Mouse (Mus musculus) cerebellum, adult 2 months (tissue): ENCODE measurements at regions not wholly inside any gene's neighbourhood (a gene's known extent, or its start where the extent isn't known, plus 50 kb on each side); places are given as distances from the start of the nearest gene placed in this dataset.

Source experiments
- DNase-seq, 2 experiments: peaks; one replicate each; pipeline ENCODE4 v3.0.0; 2021
- H3K27ac ChIP-seq: fragments of 200-500 bp; 2 replicates; pipeline ENCODE4 v1.5.1; 2012; ENCODE audit warnings: low read length, control low read depth, inconsistent platforms; ENCODE audit not compliant: insufficient read depth
- H3K27me3 ChIP-seq: fragments of 200-500 bp; 2 replicates; pipeline ENCODE4 v1.6.1; 2012; ENCODE audit warnings: inconsistent platforms, mild to moderate bottlenecking, low read length, moderate library complexity; ENCODE audit not compliant: control insufficient read depth, insufficient read depth
- H3K4me1 ChIP-seq: fragments of 200-500 bp; 2 replicates; pipeline ENCODE4 v1.6.1; 2011; ENCODE audit warnings: low read length; ENCODE audit not compliant: control insufficient read depth, insufficient read depth
- H3K4me3 ChIP-seq: fragments of 200-500 bp; replicated peaks from 2 replicates; pipeline ENCODE3; 2011; ENCODE audit warnings: mild to moderate bottlenecking, low read depth, low read length, control low read depth; ENCODE audit not compliant: insufficient read depth
- CTCF ChIP-seq: fragments of 200-500 bp; IDR thresholded peaks from 2 replicates; pipeline ENCODE4 v1.5.1; 2011; ENCODE audit warnings: low read depth, mild to moderate bottlenecking, control low read depth, low read length, moderate library complexity, borderline replicate concordance; ENCODE audit not compliant: insufficient read depth
- POLR2A ChIP-seq: fragments of 200-500 bp; IDR thresholded peaks from 2 replicates; pipeline ENCODE4 v1.6.1; 2011; ENCODE audit warnings: low read length, control low read depth, borderline replicate concordance; ENCODE audit not compliant: insufficient read depth
- WGBS: fragments of 180-500 bp; shearing (Covaris S2); methylation state at CpG from one replicate; pipeline ENCODE4 v1.1.7; 2018; 5-methylcytosine and 5-hydroxymethylcytosine counted together

GRCm38 (mm10) chrX:98375437-98375836, 226.9 kb downstream of the Ar start:
- DNase-seq, result no peak
- Histone ChIP-seq H3K4me1 (no peaks in the 10 kb centered on the region), H3K27ac (no peak overlapping the region), H3K4me3 (no peak overlapping the region), H3K27me3 (no peaks in the 10 kb centered on the region)
- TF ChIP-seq CTCF (no peak), POLR2A (no peak)

GRCm38 (mm10) chrX:98380247-98380905, 231.8 kb downstream of the Ar start:
- Histone ChIP-seq H3K27ac (no peak overlapping the region), H3K4me1 (no peaks in the 10 kb centered on the region), H3K27me3 (no peaks in the 10 kb centered on the region), H3K4me3 (no peak overlapping the region)
- 12% methylated on average over 7 of the region's 7 CpGs for WGBS
- no peak for TF ChIP-seq POLR2A
- TF ChIP-seq CTCF, result no peak
- peak; percentile 16 to 24 for DNase-seq

- 100% methylated on average over 1 of the region's 1 CpGs for WGBS
- Histone ChIP-seq H3K27me3 (no peaks in the 10 kb centered on the region), H3K4me3 (no peak overlapping the region), H3K4me1 (no peaks in the 10 kb centered on the region), H3K27ac (no peak overlapping the region)
- TF ChIP-seq POLR2A (no peak), CTCF (no peak)
- no peak for DNase-seq
Observed at GRCm38 (mm10) chrX:98384017-98384416, 235.4 kb downstream of the Ar start.

DNA sequence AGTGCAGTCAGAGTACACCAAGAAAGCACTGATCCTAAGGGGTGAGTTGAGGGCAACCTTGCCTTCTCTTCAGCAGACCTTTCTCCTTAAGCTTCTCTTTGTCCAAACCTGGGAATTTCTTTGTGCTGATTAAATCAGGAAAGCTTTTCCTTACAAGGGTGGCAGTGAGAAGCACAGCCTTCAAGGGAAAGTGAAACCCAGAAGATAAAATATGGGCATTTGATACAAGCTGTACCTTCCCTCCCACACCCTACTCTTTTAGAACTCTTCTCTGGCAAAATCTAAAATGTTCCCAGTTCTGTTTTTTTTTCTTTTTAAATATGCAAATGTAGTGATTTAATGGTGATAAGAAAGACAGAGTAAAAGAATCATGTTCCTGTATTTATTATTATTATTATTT, 243.8 kb downstream of the Ar start:
- TF ChIP-seq POLR2A (no peak), CTCF (no peak)
- Histone ChIP-seq H3K27me3 (no peaks in the 10 kb centered on the region), H3K4me1 (no peaks in the 10 kb centered on the region), H3K4me3 (no peak overlapping the region), H3K27ac (no peak overlapping the region)
- no peak for DNase-seq

DNA sequence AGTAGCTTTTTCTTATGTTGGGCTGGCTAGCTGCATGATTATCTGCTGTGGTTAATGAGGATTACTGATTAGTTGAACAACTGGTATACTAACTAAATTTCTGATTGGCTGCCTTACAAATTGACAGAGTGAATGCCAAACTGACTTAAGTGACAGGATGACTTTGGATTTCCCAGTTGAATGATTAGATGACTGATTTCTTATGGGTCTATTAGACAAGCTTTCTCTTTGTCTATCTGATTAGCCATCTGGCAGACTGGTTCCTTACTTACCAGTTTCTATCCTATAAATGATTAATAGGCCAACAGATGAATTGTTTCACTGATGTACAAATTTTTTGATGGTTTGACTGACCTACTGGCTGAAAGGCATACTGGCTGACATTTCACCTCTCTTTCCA, 260.5 kb downstream of the Ar start:
- DNase-seq, result no peak
- H3K27me3 ChIP-seq, result no peaks in the 10 kb centered on the region
- H3K4me3 ChIP-seq, result no peak overlapping the region
- TF ChIP-seq CTCF (no peak), POLR2A (no peak)
- H3K4me1 ChIP-seq, result no peaks in the 10 kb centered on the region
- H3K27ac ChIP-seq, result no peak overlapping the region

DNA sequence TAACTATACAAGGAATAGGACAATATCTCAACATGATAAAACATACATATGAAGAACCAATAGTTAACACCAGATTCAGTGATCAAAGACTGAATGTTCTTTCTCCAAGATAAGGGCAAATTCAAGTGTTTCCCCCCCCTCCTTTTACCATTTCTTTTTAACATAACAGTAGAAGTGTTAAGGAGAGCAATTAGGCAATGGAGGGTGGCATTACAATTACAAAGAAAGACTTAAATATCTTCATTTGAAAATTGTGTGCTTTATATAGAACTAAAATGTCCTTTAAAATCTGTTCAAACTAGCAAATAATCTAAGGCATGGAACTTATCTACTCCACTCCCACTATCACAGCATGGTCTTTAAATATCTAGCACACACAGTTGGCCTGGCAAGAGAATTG, 270.9 kb downstream of the Ar start:
- Histone ChIP-seq H3K4me3 (no peak overlapping the region), H3K4me1 (no peaks in the 10 kb centered on the region), H3K27me3 (no peaks in the 10 kb centered on the region), H3K27ac (no peak overlapping the region)
- no peak for DNase-seq
- TF ChIP-seq POLR2A (no peak), CTCF (no peak)

DNA sequence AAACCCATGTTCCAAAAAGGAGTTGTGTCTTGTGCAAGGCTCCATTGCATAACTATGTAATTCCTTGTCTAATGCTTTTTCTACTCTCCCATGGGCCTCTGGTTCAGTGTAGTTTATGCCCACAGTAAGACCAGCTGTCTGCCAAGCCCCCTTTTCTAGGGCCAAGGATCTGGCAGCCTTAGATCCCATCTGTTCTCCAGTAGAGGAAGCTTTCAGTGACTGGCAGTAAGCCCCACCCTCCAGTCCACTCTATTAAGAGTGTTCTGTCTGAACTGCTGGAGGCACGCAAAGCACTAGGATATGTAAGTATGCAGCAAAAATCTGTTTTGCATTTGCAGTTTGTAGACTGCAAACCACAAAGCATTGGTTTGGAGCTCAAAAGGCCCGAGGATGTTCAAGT, 303.5 kb downstream of the Ar start:
- no peak for DNase-seq
- TF ChIP-seq POLR2A (no peak), CTCF (no peak)
- no peaks in the 10 kb centered on the region for H3K4me1 ChIP-seq
- WGBS, result 17% methylated on average over 2 of the region's 2 CpGs
- no peak overlapping the region for H3K4me3 ChIP-seq
- H3K27ac ChIP-seq, result no peak overlapping the region
- H3K27me3 ChIP-seq, result no peaks in the 10 kb centered on the region

DNA sequence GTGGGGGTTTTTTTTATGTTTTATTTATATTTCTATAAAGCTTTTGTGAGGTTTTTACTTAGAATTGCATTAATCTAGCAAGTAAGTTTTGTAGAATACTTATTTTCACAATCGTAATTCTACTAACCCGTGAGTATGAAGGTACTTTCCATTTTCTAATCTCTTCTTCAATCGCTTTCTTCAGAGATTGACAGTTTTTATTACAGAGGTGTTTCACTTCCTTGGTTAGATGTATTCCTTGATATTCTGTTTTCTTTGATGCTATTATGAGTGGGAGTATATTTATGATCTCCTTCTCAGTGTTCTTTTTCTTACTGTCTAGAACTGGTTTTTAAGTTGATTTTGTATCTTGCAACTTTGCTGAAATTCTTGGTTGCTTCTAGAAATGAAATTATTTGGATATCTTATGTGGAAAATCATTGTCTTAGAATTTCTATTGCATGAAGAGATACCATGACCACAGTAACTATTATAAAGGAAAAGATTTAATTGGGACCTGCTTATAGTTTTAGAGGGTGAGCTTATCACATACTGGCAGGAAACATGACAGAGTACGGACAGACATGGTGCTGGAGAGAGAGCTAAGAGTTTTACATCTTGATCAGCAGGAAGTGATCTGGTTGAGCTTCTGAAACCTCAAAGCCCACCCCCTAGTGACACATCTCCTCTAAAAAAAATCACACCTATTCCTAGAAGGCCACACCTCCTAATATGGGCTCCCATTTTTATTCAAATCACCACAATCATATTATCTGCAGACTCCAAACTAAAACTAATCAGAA, 328.1 kb downstream of the Ar start:
- Histone ChIP-seq H3K27me3 (no peaks in the 10 kb centered on the region), H3K4me3 (no peak overlapping the region), H3K27ac (no peak overlapping the region), H3K4me1 (no peaks in the 10 kb centered on the region)
- no peak for TF ChIP-seq POLR2A
- TF ChIP-seq CTCF, result no peak
- DNase-seq, result no peak
- WGBS, result 97% methylated on average over 4 of the region's 4 CpGs
